ENCODE assay signal across 17 mouse cellular contexts in the genomic region with DNA sequence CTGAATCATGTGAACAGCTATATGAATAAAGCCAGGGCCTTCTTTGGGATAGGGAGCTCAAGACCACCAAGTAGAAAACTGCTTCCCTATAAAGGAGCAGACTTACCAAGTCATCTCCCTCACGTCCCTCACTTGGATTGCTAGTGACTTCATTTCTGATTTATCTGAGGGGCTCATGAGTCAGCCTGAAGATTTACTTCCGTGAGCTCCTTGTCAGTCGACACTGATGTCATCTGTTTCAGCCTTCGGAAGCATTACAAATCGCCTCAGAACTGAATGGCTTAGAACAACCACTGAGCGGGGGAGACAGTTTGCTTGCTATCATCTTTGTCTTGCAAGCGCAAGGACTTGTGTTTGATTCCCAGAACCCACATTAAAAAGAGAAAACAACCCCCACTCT.
A peak's percentile ranks its signal among the peaks of the same experiment; 100 is the strongest.
DNase-seq lines count a peak whose midpoint lies in the region; ATAC-seq lines count a peak whose summit lies in the region.
"Had no signal": no experiment of that assay in that cellular context is flagged by ENCODE, and none has a peak within 500 bp of the region (broad histone marks: within the 10 kb centered on the region; RNA-seq: fewer than 3 reads in every experiment).

No protein-coding gene starts in this region.

- H3K9ac ChIP-seq in heart, embryonic 16.5 days (ENCODE audit: low read length): no peak overlapping the region

- no peaks in the 10 kb centered on the region for H3K36me3 ChIP-seq in heart, embryonic 16.5 days (ENCODE audit: control insufficient read depth, insufficient read depth)
- H3K36me3 ChIP-seq in limb, embryonic 10.5 days: no peaks in the 10 kb centered on the region

- no peaks in the 10 kb centered on the region for H3K9me3 ChIP-seq in heart, embryonic 16.5 days (replicated peaks; ENCODE audit: control insufficient read depth, low read length)
- H3K9me3 ChIP-seq in limb, embryonic 10.5 days (replicated peaks): no peaks in the 10 kb centered on the region

- H3K27ac ChIP-seq in heart, embryonic 16.5 days (ENCODE audit: low read length): 0 out of 2 replicates have a peak overlapping the region, but pooled peaks have one; percentile 21
- no peak overlapping the region for H3K27ac ChIP-seq in limb, embryonic 10.5 days

- no peak overlapping the region for H3K4me2 ChIP-seq in heart, embryonic 16.5 days (ENCODE audit: low read depth, low read length)

- H3K27me3 ChIP-seq in heart, embryonic 16.5 days (ENCODE audit: control insufficient read depth, insufficient read depth, low read length): no peaks in the 10 kb centered on the region
- no peaks in the 10 kb centered on the region for H3K27me3 ChIP-seq in limb, embryonic 10.5 days (ENCODE audit: low read depth, poor library complexity, severe bottlenecking)

- DNase-seq in embryo, embryonic 10 days (ENCODE audit: low spot score): peak; percentile 14
- no peak for DNase-seq in embryo, embryonic 9.5 days (ENCODE audit: extremely low spot score)
- DNase-seq in heart, adult 9 months (ENCODE audit: low spot score in 2 of 2): no peak
- peak; percentile 85 for DNase-seq in 3T3-L1 (ENCODE audit: low read depth, low spot score)
- DNase-seq in NIH3T3 (ENCODE audit: low read depth): peak; percentile 61
- DNase-seq in limb, embryonic 10.5 days (ENCODE audit: low spot score): no peak
- DNase-seq in adipocyte (ENCODE audit: low spot score): no peak
- DNase-seq: cerebellum, postnatal 36 days; heart, postnatal 14 days; kidney, adult 9 months; kidney, postnatal 4 days; liver; lung, adult 18-20 months; thymus, adult 2 months had no signal

- no peak overlapping the region for H3K4me3 ChIP-seq in heart, embryonic 16.5 days (ENCODE audit: low read length)
- H3K4me3 ChIP-seq in limb, embryonic 10.5 days: no peak overlapping the region

- peaks cover 11% of the 10 kb centered on the region for H3K4me1 ChIP-seq in heart, embryonic 16.5 days (ENCODE audit: control insufficient read depth, insufficient read depth, low read length)
- no peaks in the 10 kb centered on the region; the same call in 1 of the 2 replicates for H3K4me1 ChIP-seq in limb, embryonic 10.5 days

- 33% methylated on average over 7 of the region's 7 CpGs for WGBS in heart, embryonic 16.5 days
- 73% methylated on average over 7 of the region's 7 CpGs for WGBS in limb, embryonic 10.5 days

- ATAC-seq in heart, embryonic 16.5 days (replicated peaks; ENCODE audit: extremely low read depth, insufficient read depth, low FRiP score): no peak; the same call in 1 of the 2 replicates
- ATAC-seq: CD4-positive, CD25-positive, alpha-beta regulatory T cell, adult 4 months; inflammation-experienced regulatory T-cells, adult 6 months had no signal

Comparison
In these comparisons a context has a peak if more than half of its experiments do, and no peak if none do; other contexts are left out.
1. DNase-seq: peak in embryo, embryonic 10 days (single experiment), 3T3-L1 (single experiment) and NIH3T3 (single experiment); none in embryo, embryonic 9.5 days (single experiment), heart, adult 9 months (0 of 2), limb, embryonic 10.5 days (single experiment) and adipocyte (single experiment).